Mouse (Mus musculus): ENCODE measurements around the gene Naga. TPM values are rescaled to one million over a fixed set of nuclear protein-coding genes. Genes with fewer than 3 reads are reported as not detected.
A peak's percentile ranks its signal among the peaks of the same experiment; 100 is the strongest.

Gene Naga
- total and polyA plus RNA-seq, 3 experiments, result 190 to 333 (median 200) TPM

- H3K27me3 ChIP-seq (ENCODE audit: insufficient read depth, low read length), result no peaks in the 10 kb centered on the region
- TF ChIP-seq TAL1 (conservative IDR thresholded peaks at IDR 0.05; ENCODE audit: low read depth, low read length), result no peak
- no peak for TF ChIP-seq CTCF (IDR thresholded peaks at IDR 0.05; ENCODE audit: low read depth, low read length)
- TF ChIP-seq POLR2AphosphoS5 (IDR thresholded peaks at IDR 0.05; ENCODE audit: insufficient replicate concordance, low read depth, low read length), result no peak
- TF ChIP-seq GATA2 (IDR thresholded peaks at IDR 0.05; ENCODE audit: borderline replicate concordance, low read depth, low read length), result no peak
- no peak for TF ChIP-seq GATA1 (IDR thresholded peaks at IDR 0.05; ENCODE audit: borderline replicate concordance, low read length)
- ATAC-seq (ENCODE audit: extremely low read depth, insufficient number of reproducible peaks, low FRiP score, poor library complexity, severe bottlenecking) (no peak), DNase-seq (ENCODE audit: low spot score) (peak; percentile 31)
- H3K9me3 ChIP-seq (replicated peaks), result no peaks in the 10 kb centered on the region
- peaks cover 55% of the 10 kb centered on the region for H3K36me3 ChIP-seq (replicated peaks)
- H3K4me3 ChIP-seq (ENCODE audit: low read depth, low read length), result peak overlapping the region; percentile 78
- peaks cover 83% of the 10 kb centered on the region for H3K4me1 ChIP-seq (ENCODE audit: insufficient read depth, low read depth, low read length)
Measured at GRCm38 (mm10) chr15:82340414-82341035, 1.8 kb upstream of the Naga start.

DNA sequence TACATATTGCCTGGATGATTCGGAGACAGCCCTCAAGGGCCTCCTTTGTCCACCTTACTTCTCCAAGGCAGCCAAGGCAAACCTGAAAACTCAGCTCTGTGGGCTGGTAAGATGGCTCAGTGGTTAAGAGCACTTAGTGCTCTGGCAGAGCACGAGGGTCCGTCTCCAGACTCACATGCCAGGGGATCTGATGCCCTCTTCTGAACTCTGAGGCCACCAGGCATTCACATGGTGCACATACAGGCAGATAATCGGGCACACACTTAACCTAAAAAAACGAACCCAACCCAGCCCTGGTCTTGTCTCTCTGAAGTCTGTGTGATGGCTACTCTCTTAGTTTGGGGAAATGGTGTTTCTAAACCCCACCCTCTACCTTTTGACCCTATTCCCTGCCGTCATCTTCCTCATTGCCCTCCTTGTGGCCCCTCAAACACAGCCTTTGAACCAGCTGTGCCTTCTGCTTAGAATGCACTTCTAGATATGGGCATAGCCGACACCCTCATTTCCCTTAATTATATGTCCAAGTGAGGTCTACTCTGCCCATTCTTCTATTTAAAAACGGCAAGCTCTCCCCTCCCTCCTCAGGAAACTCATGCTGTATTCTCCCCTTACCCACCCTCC, 1.0 kb upstream of the Naga start:
- no peak for DNase-seq (ENCODE audit: low spot score)
- Histone ChIP-seq H3K4me1 (ENCODE audit: insufficient read depth, low read depth, low read length) (peaks cover 81% of the 10 kb centered on the region), H3K27me3 (ENCODE audit: insufficient read depth, low read length) (no peaks in the 10 kb centered on the region), H3K9me3 (replicated peaks) (no peaks in the 10 kb centered on the region), H3K4me3 (ENCODE audit: low read depth, low read length) (peak overlapping the region; percentile 78; the same call in 1 of the 2 replicates), H3K36me3 (replicated peaks) (peaks cover 55% of the 10 kb centered on the region)
- ATAC-seq (ENCODE audit: extremely low read depth, insufficient number of reproducible peaks, low FRiP score, poor library complexity, severe bottlenecking), result no peak
- TF ChIP-seq POLR2AphosphoS5 (IDR thresholded peaks at IDR 0.05; ENCODE audit: insufficient replicate concordance, low read depth, low read length) (no peak), GATA1 (IDR thresholded peaks at IDR 0.05; ENCODE audit: borderline replicate concordance, low read length) (no peak), GATA2 (IDR thresholded peaks at IDR 0.05; ENCODE audit: borderline replicate concordance, low read depth, low read length) (no peak), CTCF (IDR thresholded peaks at IDR 0.05; ENCODE audit: low read depth, low read length) (no peak)

- peaks cover 81% of the 10 kb centered on the region for H3K4me1 ChIP-seq (ENCODE audit: insufficient read depth, low read depth, low read length)
- DNase-seq (ENCODE audit: low spot score), result no peak
- H3K36me3 ChIP-seq (replicated peaks), result peaks cover 55% of the 10 kb centered on the region
- no peaks in the 10 kb centered on the region for H3K9me3 ChIP-seq (replicated peaks)
- H3K27me3 ChIP-seq (ENCODE audit: insufficient read depth, low read length), result no peaks in the 10 kb centered on the region
- no peak for ATAC-seq (ENCODE audit: extremely low read depth, insufficient number of reproducible peaks, low FRiP score, poor library complexity, severe bottlenecking)
- peak overlapping the region; percentile 71; the same call in 1 of the 2 replicates for H3K4me3 ChIP-seq (ENCODE audit: low read depth, low read length)
- TF ChIP-seq GATA1 (IDR thresholded peaks at IDR 0.05; ENCODE audit: borderline replicate concordance, low read length) (no peak), TAL1 (conservative IDR thresholded peaks at IDR 0.05; ENCODE audit: low read depth, low read length) (no peak), GATA2 (IDR thresholded peaks at IDR 0.05; ENCODE audit: borderline replicate concordance, low read depth, low read length) (no peak), POLR2AphosphoS5 (IDR thresholded peaks at IDR 0.05; ENCODE audit: insufficient replicate concordance, low read depth, low read length) (no peak), CTCF (IDR thresholded peaks at IDR 0.05; ENCODE audit: low read depth, low read length) (no peak)
Measured at GRCm38 (mm10) chr15:82339150-82339549, 425 bp upstream of the Naga start.

DNA sequence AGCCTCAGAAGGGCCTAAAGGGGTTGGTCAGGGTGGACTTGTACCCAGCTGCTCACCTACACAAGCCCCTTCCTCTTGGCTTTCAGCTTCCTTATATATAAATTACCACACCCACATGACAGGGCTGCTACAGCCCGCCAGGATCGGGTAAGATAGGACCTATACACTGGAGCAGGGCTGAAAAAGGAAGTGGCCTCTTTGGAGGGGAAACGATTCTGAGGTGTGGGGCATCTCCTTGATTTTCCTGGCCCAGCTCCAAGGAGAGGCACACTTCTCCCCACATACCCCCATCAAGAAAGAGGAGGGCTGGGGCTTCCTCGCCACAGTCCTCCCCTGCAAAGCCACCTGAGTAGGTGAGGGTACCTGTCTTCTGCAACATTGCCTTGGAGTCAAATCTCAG, 850 bp downstream of the Naga start:
- TF ChIP-seq POLR2AphosphoS5 (IDR thresholded peaks at IDR 0.05; ENCODE audit: insufficient replicate concordance, low read depth, low read length) (no peak), TAL1 (conservative IDR thresholded peaks at IDR 0.05; ENCODE audit: low read depth, low read length) (no peak), GATA1 (IDR thresholded peaks at IDR 0.05; ENCODE audit: borderline replicate concordance, low read length) (no peak), GATA2 (IDR thresholded peaks at IDR 0.05; ENCODE audit: borderline replicate concordance, low read depth, low read length) (no peak), CTCF (IDR thresholded peaks at IDR 0.05; ENCODE audit: low read depth, low read length) (no peak)
- Histone ChIP-seq H3K4me1 (ENCODE audit: insufficient read depth, low read depth, low read length) (peaks cover 76% of the 10 kb centered on the region), H3K36me3 (replicated peaks) (peaks cover 55% of the 10 kb centered on the region), H3K27me3 (ENCODE audit: insufficient read depth, low read length) (no peaks in the 10 kb centered on the region), H3K9me3 (replicated peaks) (no peaks in the 10 kb centered on the region), H3K4me3 (ENCODE audit: low read depth, low read length) (peak overlapping the region; percentile 71)
- ATAC-seq (ENCODE audit: extremely low read depth, insufficient number of reproducible peaks, low FRiP score, poor library complexity, severe bottlenecking) (no peak), DNase-seq (ENCODE audit: low spot score) (peak; percentile 66)

- H3K4me1 ChIP-seq (ENCODE audit: insufficient read depth, low read depth, low read length), result peaks cover 77% of the 10 kb centered on the region
Measured at GRCm38 (mm10) chr15:82336629-82337028, 2.1 kb downstream of the Naga start.

GRCm38 (mm10) chr15:82335194-82335593, 3.5 kb downstream of the Naga start:
- Histone ChIP-seq H3K36me3 (replicated peaks) (peaks cover 74% of the 10 kb centered on the region), H3K4me1 (ENCODE audit: insufficient read depth, low read depth, low read length) (peaks cover 78% of the 10 kb centered on the region), H3K4me3 (ENCODE audit: low read depth, low read length) (no peak overlapping the region), H3K9me3 (replicated peaks) (no peaks in the 10 kb centered on the region), H3K27me3 (ENCODE audit: insufficient read depth, low read length) (no peaks in the 10 kb centered on the region)
- ATAC-seq (ENCODE audit: extremely low read depth, insufficient number of reproducible peaks, low FRiP score, poor library complexity, severe bottlenecking), result no peak
- DNase-seq (ENCODE audit: low spot score), result no peak
- TF ChIP-seq CTCF (IDR thresholded peaks at IDR 0.05; ENCODE audit: low read depth, low read length) (no peak), TAL1 (conservative IDR thresholded peaks at IDR 0.05; ENCODE audit: low read depth, low read length) (no peak), GATA1 (IDR thresholded peaks at IDR 0.05; ENCODE audit: borderline replicate concordance, low read length) (no peak), GATA2 (IDR thresholded peaks at IDR 0.05; ENCODE audit: borderline replicate concordance, low read depth, low read length) (no peak), POLR2AphosphoS5 (IDR thresholded peaks at IDR 0.05; ENCODE audit: insufficient replicate concordance, low read depth, low read length) (no peak)

More at GRCm38 (mm10) chr15:82336629-82337028, 2.1 kb downstream of the Naga start:
- Histone ChIP-seq H3K9me3 (replicated peaks) (no peaks in the 10 kb centered on the region), H3K36me3 (replicated peaks) (peaks cover 59% of the 10 kb centered on the region), H3K27me3 (ENCODE audit: insufficient read depth, low read length) (no peaks in the 10 kb centered on the region), H3K4me3 (ENCODE audit: low read depth, low read length) (peak overlapping the region; percentile 52; the same call in 1 of the 2 replicates)
- DNase-seq (ENCODE audit: low spot score) (no peak), ATAC-seq (ENCODE audit: extremely low read depth, insufficient number of reproducible peaks, low FRiP score, poor library complexity, severe bottlenecking) (no peak)
- no peak for TF ChIP-seq POLR2AphosphoS5 (IDR thresholded peaks at IDR 0.05; ENCODE audit: insufficient replicate concordance, low read depth, low read length)
- no peak for TF ChIP-seq CTCF (IDR thresholded peaks at IDR 0.05; ENCODE audit: low read depth, low read length)
- TF ChIP-seq GATA1 (IDR thresholded peaks at IDR 0.05; ENCODE audit: borderline replicate concordance, low read length), result no peak
- no peak for TF ChIP-seq TAL1 (conservative IDR thresholded peaks at IDR 0.05; ENCODE audit: low read depth, low read length)
- no peak for TF ChIP-seq GATA2 (IDR thresholded peaks at IDR 0.05; ENCODE audit: borderline replicate concordance, low read depth, low read length)
